Mouse (Mus musculus): ENCODE measurements around the gene Atp5mpl. TPM values are rescaled to one million over a fixed set of nuclear protein-coding genes. Genes with fewer than 3 reads are reported as not detected.

Gene Atp5mpl
- total and polyA plus RNA-seq, 2 experiments from 2014 or later, result 251 to 1,032 TPM

DNA sequence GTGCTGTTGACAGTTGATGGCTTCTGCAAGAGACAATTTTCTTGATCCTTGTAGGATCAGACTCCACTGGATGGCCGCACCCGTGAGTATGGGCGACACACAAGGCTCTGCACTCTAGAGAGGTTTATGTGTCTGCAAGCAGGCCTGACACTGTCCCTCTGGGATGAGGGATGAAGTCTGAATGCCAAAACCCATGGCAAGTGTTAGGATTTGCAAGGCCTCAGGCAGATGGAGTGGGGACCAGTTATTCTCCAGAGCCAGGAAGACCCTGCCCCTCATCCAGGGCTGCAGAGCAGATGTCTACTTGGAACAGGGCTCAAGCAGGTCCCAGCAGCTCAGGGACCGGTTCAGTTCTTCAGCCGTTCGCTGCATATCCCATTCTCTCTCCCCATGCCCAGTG, 51.0 kb downstream of the Atp5mpl start:
- WGBS, result 73% methylated on average over 6 of the region's 6 CpGs
- no peak for TF ChIP-seq CTCF (IDR thresholded peaks at IDR 0.05; ENCODE audit: low read depth)
- H3K27me3 ChIP-seq (ENCODE audit: insufficient read depth, low read length), result no peaks in the 10 kb centered on the region
- H3K4me3 ChIP-seq (ENCODE audit: low read length), result no peak overlapping the region
- H3K4me1 ChIP-seq (ENCODE audit: insufficient read depth, low read length), result no peaks in the 10 kb centered on the region
- no peaks in the 10 kb centered on the region for H3K36me3 ChIP-seq (ENCODE audit: insufficient read depth, low read length)
- H3K9me3 ChIP-seq (ENCODE audit: low read length), result no peaks in the 10 kb centered on the region
- H3K4me2 ChIP-seq (ENCODE audit: low read depth, low read length), result no peak overlapping the region
- no peak overlapping the region for H3K9ac ChIP-seq (replicated peaks; ENCODE audit: low read length)
- H3K27ac ChIP-seq, result no peak overlapping the region
- 0 out of 2 replicates have a peak, but pooled peaks have one; percentile 31 for ATAC-seq
- peak; percentile 34 for DNase-seq (ENCODE audit: low spot score)

DNA sequence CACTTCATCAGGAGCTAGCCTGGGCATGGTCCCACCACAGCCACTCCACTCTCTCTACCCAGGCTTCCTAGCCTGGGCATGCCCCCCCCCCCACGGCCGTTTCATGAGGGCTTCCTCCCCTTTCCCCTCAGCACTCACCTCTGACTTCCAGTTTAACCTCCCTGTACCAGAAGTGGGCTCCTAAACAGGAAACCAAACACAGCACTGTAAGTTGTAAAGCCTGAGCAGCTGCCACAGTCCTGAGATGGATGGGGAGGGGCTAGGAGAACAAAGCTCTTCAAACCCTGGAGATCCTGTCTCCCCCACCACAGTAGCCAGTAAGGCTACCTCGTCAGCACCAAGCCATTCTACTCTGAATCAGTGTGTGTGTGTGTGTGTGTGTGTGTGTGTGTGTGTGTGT, 52.7 kb downstream of the Atp5mpl start:
- H3K4me2 ChIP-seq (ENCODE audit: low read depth, low read length), result no peak overlapping the region
- H3K4me3 ChIP-seq (ENCODE audit: low read length), result no peak overlapping the region
- ATAC-seq (no peak), DNase-seq (ENCODE audit: low spot score) (no peak)
- 55% methylated on average over 3 of the region's 3 CpGs for WGBS
- no peak overlapping the region for H3K9ac ChIP-seq (replicated peaks; ENCODE audit: low read length)
- H3K27me3 ChIP-seq (ENCODE audit: insufficient read depth, low read length), result no peaks in the 10 kb centered on the region
- H3K4me1 ChIP-seq (ENCODE audit: insufficient read depth, low read length), result no peaks in the 10 kb centered on the region
- no peaks in the 10 kb centered on the region for H3K36me3 ChIP-seq (ENCODE audit: insufficient read depth, low read length)
- TF ChIP-seq CTCF (IDR thresholded peaks at IDR 0.05; ENCODE audit: low read depth), result no peak
- H3K9me3 ChIP-seq (ENCODE audit: low read length), result no peaks in the 10 kb centered on the region
- no peak overlapping the region for H3K27ac ChIP-seq

DNA sequence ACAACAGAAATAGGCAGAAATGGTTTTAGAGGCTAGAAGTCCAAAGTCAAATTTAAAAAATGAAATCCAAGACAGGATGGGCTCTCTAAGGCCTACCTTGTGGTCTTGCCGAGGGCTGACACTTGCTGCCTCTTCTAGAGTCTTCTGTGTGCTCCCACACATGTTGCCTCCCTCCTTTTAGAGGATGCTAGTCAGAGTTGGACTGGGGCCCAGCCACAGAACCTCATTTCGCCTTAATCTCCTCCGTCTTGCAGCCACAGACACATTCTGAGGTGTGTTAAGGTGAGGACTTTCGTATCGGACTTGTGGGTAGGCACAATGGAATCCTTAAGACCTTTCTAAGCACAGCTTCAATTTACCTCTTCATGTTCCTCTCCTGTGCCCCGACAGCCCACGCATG, 54.0 kb downstream of the Atp5mpl start:
- Histone ChIP-seq H3K4me3 (ENCODE audit: low read length) (no peak overlapping the region), H3K4me2 (ENCODE audit: low read depth, low read length) (no peak overlapping the region), H3K36me3 (ENCODE audit: insufficient read depth, low read length) (no peaks in the 10 kb centered on the region), H3K27ac (no peak overlapping the region), H3K9me3 (ENCODE audit: low read length) (no peaks in the 10 kb centered on the region), H3K4me1 (ENCODE audit: insufficient read depth, low read length) (peaks cover 6% of the 10 kb centered on the region; the same call in 1 of the 2 replicates), H3K27me3 (ENCODE audit: insufficient read depth, low read length) (no peaks in the 10 kb centered on the region), H3K9ac (replicated peaks; ENCODE audit: low read length) (no peak overlapping the region)
- ATAC-seq, result no peak
- WGBS, result 87% methylated on average over 7 of the region's 7 CpGs
- no peak for DNase-seq (ENCODE audit: low spot score)
- TF ChIP-seq CTCF (IDR thresholded peaks at IDR 0.05; ENCODE audit: low read depth), result no peak

DNA sequence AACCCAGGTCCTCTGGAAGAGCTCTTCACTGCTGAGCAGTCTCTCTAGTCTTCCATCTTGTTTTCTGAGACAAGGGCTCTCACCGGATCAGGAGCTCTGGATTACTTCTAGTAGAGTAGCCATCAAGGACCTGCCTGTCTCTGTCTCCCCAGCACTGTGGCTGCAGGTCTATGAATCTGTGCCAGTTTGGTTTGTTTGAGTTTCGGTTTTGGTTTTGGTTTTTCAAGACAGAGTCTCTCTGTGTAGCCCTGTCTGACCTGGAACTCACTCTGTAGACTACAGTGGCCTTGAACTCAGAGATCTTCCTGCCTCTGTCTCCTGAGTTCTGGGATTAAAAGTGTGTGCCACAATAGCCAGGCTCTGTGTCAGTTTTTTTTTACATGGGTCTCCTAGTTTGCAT, 55.0 kb downstream of the Atp5mpl start:
- ATAC-seq, result no peak
- no peak for TF ChIP-seq CTCF (IDR thresholded peaks at IDR 0.05; ENCODE audit: low read depth)
- H3K4me1 ChIP-seq (ENCODE audit: insufficient read depth, low read length), result peaks cover 6% of the 10 kb centered on the region; the same call in 1 of the 2 replicates
- H3K4me3 ChIP-seq (ENCODE audit: low read length), result no peak overlapping the region
- WGBS, result 94% methylated on average over 2 of the region's 2 CpGs
- no peaks in the 10 kb centered on the region for H3K27me3 ChIP-seq (ENCODE audit: insufficient read depth, low read length)
- no peak overlapping the region for H3K27ac ChIP-seq
- no peaks in the 10 kb centered on the region for H3K9me3 ChIP-seq (ENCODE audit: low read length)
- no peak for DNase-seq (ENCODE audit: low spot score)
- H3K9ac ChIP-seq (replicated peaks; ENCODE audit: low read length), result no peak overlapping the region
- H3K4me2 ChIP-seq (ENCODE audit: low read depth, low read length), result no peak overlapping the region
- H3K36me3 ChIP-seq (ENCODE audit: insufficient read depth, low read length), result no peaks in the 10 kb centered on the region

Other genes with a start within 250 kb of the Atp5mpl start
- 421 and 496 TPM in 2 replicates for gene Klc1, start 208.1 kb downstream of the Atp5mpl start, total RNA-seq (2014; rRNA removed)
- gene Klc1, start 208.1 kb downstream of the Atp5mpl start, polyA plus RNA-seq (2015; fragmentation: Nextera tagmentation; extraction: Ambion mirVana), result 583 and 600 TPM in 2 replicates
- gene Xrcc3, start 153.1 kb downstream of the Atp5mpl start, total RNA-seq (2014; rRNA removed), result 16.8 and 17.4 TPM in 2 replicates
- 2.6 and 2.7 TPM in 2 replicates for gene Xrcc3, start 153.1 kb downstream of the Atp5mpl start, polyA plus RNA-seq (2015; fragmentation: Nextera tagmentation; extraction: Ambion mirVana)
- gene Zfyve21, start 152.8 kb downstream of the Atp5mpl start, total RNA-seq (2014; rRNA removed), result 43.4 and 44.3 TPM in 2 replicates
- gene Zfyve21, start 152.8 kb downstream of the Atp5mpl start, polyA plus RNA-seq (2015; fragmentation: Nextera tagmentation; extraction: Ambion mirVana), result 44.8 and 48.3 TPM in 2 replicates
- gene Ppp1r13b, start 58.9 kb downstream of the Atp5mpl start, total RNA-seq (2014; rRNA removed), result 54.5 and 57.4 TPM in 2 replicates
- gene Ppp1r13b, start 58.9 kb downstream of the Atp5mpl start, polyA plus RNA-seq (2015; fragmentation: Nextera tagmentation; extraction: Ambion mirVana), result 31.6 and 36.5 TPM in 2 replicates
- gene Tdrd9, start 4.6 kb upstream of the Atp5mpl start, total RNA-seq (2014; rRNA removed), result 0.07 and 0.68 TPM in 2 replicates
- gene Tdrd9, start 4.6 kb upstream of the Atp5mpl start, polyA plus RNA-seq (2015; fragmentation: Nextera tagmentation; extraction: Ambion mirVana), result 0.20 and 0.46 TPM in 2 replicates
- gene Rd3l, start 14.3 kb upstream of the Atp5mpl start, total RNA-seq (2014; rRNA removed), result 0.73 TPM in 1 of 2 replicates, not detected in the other
- 0.61 TPM in 1 of 2 replicates, not detected in the other for gene Rd3l, start 14.3 kb upstream of the Atp5mpl start, polyA plus RNA-seq (2015; fragmentation: Nextera tagmentation; extraction: Ambion mirVana)
- 1.8 and 7.8 TPM in 2 replicates for gene Aspg, start 139.7 kb upstream of the Atp5mpl start, total RNA-seq (2014; rRNA removed)
- gene Aspg, start 139.7 kb upstream of the Atp5mpl start, polyA plus RNA-seq (2015; fragmentation: Nextera tagmentation; extraction: Ambion mirVana), result 1.8 and 2.2 TPM in 2 replicates
- gene Kif26a, start 179.2 kb upstream of the Atp5mpl start, total RNA-seq (2014; rRNA removed), result 25.1 and 26.3 TPM in 2 replicates
- 1.8 and 1.9 TPM in 2 replicates for gene Kif26a, start 179.2 kb upstream of the Atp5mpl start, polyA plus RNA-seq (2015; fragmentation: Nextera tagmentation; extraction: Ambion mirVana)

All from hindbrain, postnatal 0 days (tissue).